Mouse (Mus musculus) neural tube, embryonic 14.5 days (tissue): Measurements from ENCODE around the gene Slc30a2. TPM values are rescaled to one million over a fixed set of nuclear protein-coding genes. Genes with fewer than 3 reads are reported as not detected.

Experiments
- ATAC-seq: fragments of 200-750 bp; cut with Nextera tagmentation; 2 replicates; pipeline ENCODE4 v1.8.0; 2017; ENCODE audit warnings: low read depth, mild to moderate bottlenecking, moderate TSS enrichment, moderate library complexity
- H3K27ac ChIP-seq: fragments of 300-500 bp; sonication (generic); 2 replicates; pipeline ENCODE4 v1.5.1; 2014; ENCODE audit warnings: low read depth, mild to moderate bottlenecking, control low read depth, low read length, moderate library complexity, mixed read lengths
- H3K27me3 ChIP-seq: fragments of 300-500 bp; sonication (generic); 2 replicates; pipeline ENCODE4 v1.6.1; 2014; ENCODE audit warnings: low read length; ENCODE audit not compliant: control insufficient read depth, insufficient read depth
- H3K36me3 ChIP-seq: fragments of 300-500 bp; sonication (generic); 2 replicates; pipeline ENCODE4 v1.6.1; 2014; ENCODE audit warnings: low read length, mixed read lengths; ENCODE audit not compliant: control insufficient read depth, insufficient read depth
- H3K4me1 ChIP-seq: fragments of 300-500 bp; sonication (generic); 2 replicates; pipeline ENCODE4 v1.6.1; 2014; ENCODE audit warnings: low read length; ENCODE audit not compliant: control insufficient read depth, insufficient read depth
- H3K4me2 ChIP-seq: fragments of 300-500 bp; sonication (generic); 2 replicates; pipeline ENCODE4 v1.6.1; 2014; ENCODE audit warnings: mild to moderate bottlenecking, low read depth, low read length, control low read depth
- H3K4me3 ChIP-seq: fragments of 300-500 bp; sonication (generic); 2 replicates; pipeline ENCODE4 v1.5.1; 2014; ENCODE audit warnings: low read depth, low read length, control low read depth, mixed read lengths
- H3K9ac ChIP-seq: fragments of 300-500 bp; sonication (generic); replicated peaks from 2 replicates; pipeline ENCODE4 v1.6.1; 2014; ENCODE audit warnings: low read depth, mild to moderate bottlenecking, control low read depth, low read length, mixed read lengths
- H3K9me3 ChIP-seq: fragments of 300-500 bp; sonication (generic); 2 replicates; pipeline ENCODE4 v1.6.1; 2016; ENCODE audit warnings: low read length; ENCODE audit not compliant: control insufficient read depth
- WGBS: fragments of 180-500 bp; shearing (Covaris S2); extraction: QIAGEN DNeasy Blood & Tissue Kit; methylation state at CpG from one replicate; pipeline ENCODE4 v1.1.7; 2014; 5-methylcytosine and 5-hydroxymethylcytosine counted together
- polyA plus RNA-seq: library from polyadenylated mRNA; unstranded; fragments of >200 nt; fragmentation: Nextera tagmentation; extraction: Ambion mirVana; gene quantifications from 2 replicates; pipeline ENCODE4 v1.2.1, GENCODE M21; 2014

The Slc30a2 gene
- polyA plus RNA-seq, 1 experiment from 2014 or later, result 0.16 TPM

- Histone ChIP-seq H3K36me3 (no peaks in the 10 kb centered on the region), H3K4me2 (no peak overlapping the region; the same call in 1 of the 2 replicates), H3K9me3 (no peaks in the 10 kb centered on the region), H3K4me1 (0 out of 2 replicates have a peak, but pooled peaks cover 3% of the 10 kb centered on the region), H3K27me3 (no peaks in the 10 kb centered on the region), H3K27ac (no peak overlapping the region), H3K9ac (no peak overlapping the region), H3K4me3 (no peak overlapping the region)
- no peak for ATAC-seq
- 94% methylated on average over 7 of the region's 7 CpGs for WGBS
Observed at GRCm38 (mm10) chr4:134395142-134395541, 52.2 kb downstream of the Slc30a2 start.

GRCm38 (mm10) chr4:134395977-134396825, 53.2 kb downstream of the Slc30a2 start, which contains the start of gene Pafah2:
Gene Pafah2, plus strand, starts transcription at chr4:134396320.
- peak within 1 kb of the TSS; percentile 59 for H3K9ac ChIP-seq
- no peaks in the 10 kb centered on the region for H3K36me3 ChIP-seq
- H3K27ac ChIP-seq, result peak within 1 kb of the TSS; percentile 80
- H3K4me3 ChIP-seq, result peak within 1 kb of the TSS; percentile 38
- no peaks in the 10 kb centered on the region for H3K9me3 ChIP-seq
- ATAC-seq, result peak; percentile 98
- peak within 1 kb of the TSS; percentile 88 for H3K4me2 ChIP-seq
- 1% methylated on average over 31 of the region's 31 CpGs for WGBS
- peaks cover 10% of the 10 kb centered on the region; the same call in 1 of the 2 replicates for H3K4me1 ChIP-seq
- H3K27me3 ChIP-seq, result no peaks in the 10 kb centered on the region

DNA sequence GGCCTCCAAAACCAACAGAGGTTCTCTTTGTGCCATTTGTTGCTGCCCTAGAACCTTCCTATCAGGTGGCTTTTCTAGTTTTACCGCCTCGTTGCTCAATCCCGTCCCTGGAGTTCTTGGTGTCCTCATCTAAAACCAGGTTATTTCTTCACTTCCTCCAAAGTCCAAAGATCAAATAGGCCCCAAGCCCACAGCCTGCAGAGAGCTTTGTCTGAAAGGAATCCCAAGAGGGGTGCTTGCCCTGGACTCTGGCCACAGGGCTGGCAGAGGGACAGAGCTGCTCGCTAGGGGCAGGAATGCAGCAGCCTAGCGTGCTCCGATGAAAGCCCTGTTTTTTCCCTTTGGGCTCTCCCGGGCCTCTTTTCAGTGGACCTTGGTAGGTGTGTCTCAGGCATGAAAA, 54.1 kb downstream of the Slc30a2 start:
- WGBS, result 41% methylated on average over 7 of the region's 7 CpGs
- no peaks in the 10 kb centered on the region for H3K9me3 ChIP-seq
- H3K4me1 ChIP-seq, result peaks cover 10% of the 10 kb centered on the region; the same call in 1 of the 2 replicates
- peak overlapping the region; percentile 88 for H3K4me2 ChIP-seq
- no peaks in the 10 kb centered on the region for H3K27me3 ChIP-seq
- H3K36me3 ChIP-seq, result no peaks in the 10 kb centered on the region
- H3K27ac ChIP-seq, result no peak overlapping the region; the same call in 1 of the 2 replicates
- 0 out of 2 replicates have a peak overlapping the region, but pooled peaks have one; percentile 12 for H3K9ac ChIP-seq
- ATAC-seq, result no peak
- H3K4me3 ChIP-seq, result no peak overlapping the region

DNA sequence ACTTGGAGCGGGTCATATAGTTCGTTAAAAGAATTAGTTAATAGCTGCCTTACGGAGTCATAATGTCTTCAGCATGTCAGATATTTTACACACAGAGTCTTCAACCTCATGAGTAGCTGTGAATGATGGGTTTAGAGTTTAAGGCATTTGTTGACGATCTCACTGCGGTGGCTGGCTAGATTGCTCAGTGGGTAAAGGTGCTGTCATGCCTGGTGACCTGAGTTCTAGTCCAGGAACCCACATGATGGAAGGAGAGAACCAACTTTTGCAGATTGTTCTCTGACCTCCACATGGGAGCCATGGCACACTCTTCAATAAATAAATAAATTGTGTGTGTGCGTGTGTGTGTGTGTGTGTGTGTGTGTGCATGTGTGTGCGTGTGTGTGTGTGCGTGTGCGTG, 54.8 kb downstream of the Slc30a2 start:
- no peak overlapping the region for H3K9ac ChIP-seq
- ATAC-seq, result no peak
- no peak overlapping the region for H3K27ac ChIP-seq
- no peaks in the 10 kb centered on the region for H3K36me3 ChIP-seq
- no peaks in the 10 kb centered on the region for H3K27me3 ChIP-seq
- no peaks in the 10 kb centered on the region for H3K9me3 ChIP-seq
- WGBS, result 88% methylated on average over 8 of the region's 9 CpGs
- no peak overlapping the region; the same call in 1 of the 2 replicates for H3K4me2 ChIP-seq
- H3K4me3 ChIP-seq, result no peak overlapping the region
- peaks cover 10% of the 10 kb centered on the region; the same call in 1 of the 2 replicates for H3K4me1 ChIP-seq

- Histone ChIP-seq H3K9me3 (no peaks in the 10 kb centered on the region), H3K36me3 (no peaks in the 10 kb centered on the region), H3K27ac (peak overlapping the region; percentile 72), H3K4me3 (no peak overlapping the region), H3K4me2 (peak overlapping the region; percentile 54; the same call in 1 of the 2 replicates), H3K27me3 (no peaks in the 10 kb centered on the region), H3K9ac (no peak overlapping the region), H3K4me1 (peaks cover 10% of the 10 kb centered on the region; the same call in 1 of the 2 replicates)
- no peak for ATAC-seq
- WGBS, result 16% methylated on average over 5 of the region's 5 CpGs
Observed at GRCm38 (mm10) chr4:134400206-134400605, 57.2 kb downstream of the Slc30a2 start.

- 5% methylated on average over 19 of the region's 19 CpGs for WGBS
- H3K4me1 ChIP-seq, result peaks cover 10% of the 10 kb centered on the region; the same call in 1 of the 2 replicates
- H3K4me2 ChIP-seq, result peak overlapping the region; percentile 54
- peak overlapping the region; percentile 30 for H3K9ac ChIP-seq
- peak overlapping the region; percentile 28 for H3K4me3 ChIP-seq
- no peaks in the 10 kb centered on the region for H3K27me3 ChIP-seq
- no peaks in the 10 kb centered on the region for H3K36me3 ChIP-seq
- no peaks in the 10 kb centered on the region for H3K9me3 ChIP-seq
- ATAC-seq, result peak; percentile 79
- H3K27ac ChIP-seq, result peak overlapping the region; percentile 72
Observed at GRCm38 (mm10) chr4:134401181-134401661, 58.2 kb downstream of the Slc30a2 start.

- no peaks in the 10 kb centered on the region for H3K9me3 ChIP-seq
- peak overlapping the region; percentile 54; the same call in 1 of the 2 replicates for H3K4me2 ChIP-seq
- no peaks in the 10 kb centered on the region for H3K27me3 ChIP-seq
- peak overlapping the region; percentile 72 for H3K27ac ChIP-seq
- peaks cover 8% of the 10 kb centered on the region; the same call in 1 of the 2 replicates for H3K4me1 ChIP-seq
- 70% methylated on average over 16 of the region's 16 CpGs for WGBS
- no peaks in the 10 kb centered on the region for H3K36me3 ChIP-seq
- no peak overlapping the region for H3K4me3 ChIP-seq
- ATAC-seq, result peak; percentile 19; the same call in 1 of the 2 replicates
- H3K9ac ChIP-seq, result no peak overlapping the region; the same call in 1 of the 2 replicates
Observed at GRCm38 (mm10) chr4:134401856-134402570, 59.0 kb downstream of the Slc30a2 start.

- whole genome bisulfite sequencing, result 85% methylated on average over 16 of the region's 16 CpGs
- no peak overlapping the region for H3K27ac ChIP-seq
- ATAC-seq, result no peak
Observed at GRCm38 (mm10) chr4:134402571-134403262, 59.7 kb downstream of the Slc30a2 start.

More at GRCm38 (mm10) chr4:134402571-134403262, 59.7 kb downstream of the Slc30a2 start:
- no peaks in the 10 kb centered on the region for H3K27me3 ChIP-seq
- H3K4me1 ChIP-seq, result peaks cover 8% of the 10 kb centered on the region; the same call in 1 of the 2 replicates
- H3K4me3 ChIP-seq, result no peak overlapping the region
- H3K9me3 ChIP-seq, result no peaks in the 10 kb centered on the region
- H3K36me3 ChIP-seq, result no peaks in the 10 kb centered on the region
- no peak overlapping the region for H3K9ac ChIP-seq
- H3K4me2 ChIP-seq, result no peak overlapping the region
